Mouse (Mus musculus) forebrain, postnatal 0 days (tissue): ENCODE measurements around the gene Cdkal1. TPM values are rescaled to one million over a fixed set of nuclear protein-coding genes. Genes with fewer than 3 reads are reported as not detected.

Experiments
- ATAC-seq: fragments of 200-750 bp; cut with Nextera tagmentation; 2 replicates; pipeline ENCODE4 v1.8.0; 2017; ENCODE audit warnings: mild to moderate bottlenecking, moderate library complexity
- DNase-seq: peaks from one replicate; pipeline ENCODE4 v3.0.0-alpha.2; 2015
- H3K27ac ChIP-seq: fragments of 300-500 bp; sonication (generic); 2 replicates; pipeline ENCODE4 v1.5.1; 2014; ENCODE audit warnings: low read depth, mild to moderate bottlenecking, antibody characterized with exemption, low read length, moderate library complexity, mixed read lengths
- H3K27me3 ChIP-seq: fragments of 300-500 bp; sonication (generic); 2 replicates; pipeline ENCODE4 v1.6.1; 2014; ENCODE audit warnings: mild to moderate bottlenecking, low read length, mixed read lengths; ENCODE audit not compliant: insufficient read depth
- H3K36me3 ChIP-seq: fragments of 300-500 bp; sonication (generic); 2 replicates; pipeline ENCODE4 v1.6.1; 2014; ENCODE audit warnings: mild to moderate bottlenecking, moderate library complexity; ENCODE audit not compliant: insufficient read depth
- H3K4me1 ChIP-seq: fragments of 300-500 bp; sonication (generic); 2 replicates; pipeline ENCODE4 v1.6.1; 2014; ENCODE audit warnings: antibody characterized with exemption; ENCODE audit not compliant: insufficient read depth
- H3K4me2 ChIP-seq: fragments of 300-500 bp; sonication (generic); 2 replicates; pipeline ENCODE4 v1.6.1; 2014; ENCODE audit warnings: low read depth, mild to moderate bottlenecking, moderate library complexity
- H3K4me3 ChIP-seq: fragments of 300-500 bp; sonication (generic); 2 replicates; pipeline ENCODE4 v1.5.1; 2014; ENCODE audit warnings: low read depth, low read length, mixed read lengths
- H3K9ac ChIP-seq: fragments of 300-500 bp; sonication (generic); 2 replicates; pipeline ENCODE4 v1.6.1; 2014; ENCODE audit warnings: mild to moderate bottlenecking
- H3K9me3 ChIP-seq: fragments of 300-500 bp; sonication (generic); 2 replicates; pipeline ENCODE4 v1.6.1; 2016; ENCODE audit warnings: low read length
- CTCF ChIP-seq: sonication (generic); IDR thresholded peaks from 2 replicates; pipeline ENCODE4 v1.5.1; 2016; ENCODE audit warnings: antibody characterized with exemption, control low read depth, low read depth
- WGBS: fragments of 180-500 bp; shearing (Covaris S2); extraction: QIAGEN DNeasy Blood & Tissue Kit; methylation state at CpG from one replicate; pipeline ENCODE4 v1.1.7; 2014; 5-methylcytosine and 5-hydroxymethylcytosine counted together
- polyA plus RNA-seq: library from polyadenylated mRNA; unstranded; fragments of >200 nt; fragmentation: Nextera tagmentation; extraction: Ambion mirVana; gene quantifications from 2 replicates; pipeline ENCODE4 v1.2.1, GENCODE M21; 2015
- total RNA-seq: library from RNA; depleted of rRNA; stranded (reverse); fragments of >200 nt; gene quantifications from 2 replicates; pipeline ENCODE4 v1.2.3, GENCODE M21; 2014

Cdkal1 gene
- total and polyA plus RNA-seq, 2 experiments from 2014 or later, result 16.7 to 18.3 TPM

DNA sequence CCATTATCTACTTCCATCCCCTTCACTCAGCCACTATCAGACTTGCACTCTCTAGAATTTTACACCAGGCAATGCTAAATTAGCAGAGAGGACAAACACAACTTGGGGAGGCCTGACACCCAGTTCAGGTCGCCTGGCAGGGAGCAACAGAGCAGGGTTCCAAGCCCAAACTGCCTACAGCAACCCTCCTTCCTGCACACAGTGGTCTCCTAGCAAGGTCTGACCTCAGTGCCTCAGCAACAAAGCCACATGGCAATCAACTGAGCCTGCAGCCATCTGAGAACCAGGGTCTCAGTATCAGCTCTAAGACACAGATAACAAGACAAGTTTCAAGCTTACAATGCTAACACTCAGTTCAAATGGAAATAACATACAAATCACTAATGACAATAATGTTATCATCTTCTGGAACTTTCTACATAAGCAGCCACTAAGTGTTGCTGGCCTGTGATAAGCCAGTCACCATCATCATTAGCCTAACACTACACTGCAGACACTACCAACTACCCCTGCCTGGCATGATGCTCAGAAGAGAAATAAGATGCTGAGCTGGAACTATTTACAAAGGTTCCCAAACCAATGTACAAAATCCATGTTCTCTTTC is 231.7 kb downstream of the Cdkal1 start:
- Histone ChIP-seq H3K27ac (no peak overlapping the region), H3K36me3 (no peaks in the 10 kb centered on the region), H3K4me3 (no peak overlapping the region), H3K4me1 (no peaks in the 10 kb centered on the region), H3K27me3 (no peaks in the 10 kb centered on the region), H3K9ac (no peak overlapping the region), H3K4me2 (no peak overlapping the region), H3K9me3 (no peaks in the 10 kb centered on the region)
- 64% methylated on average over 1 of the region's 1 CpGs for WGBS
- no peak for DNase-seq
- ATAC-seq, result no peak
- TF ChIP-seq CTCF, result no peak

DNA sequence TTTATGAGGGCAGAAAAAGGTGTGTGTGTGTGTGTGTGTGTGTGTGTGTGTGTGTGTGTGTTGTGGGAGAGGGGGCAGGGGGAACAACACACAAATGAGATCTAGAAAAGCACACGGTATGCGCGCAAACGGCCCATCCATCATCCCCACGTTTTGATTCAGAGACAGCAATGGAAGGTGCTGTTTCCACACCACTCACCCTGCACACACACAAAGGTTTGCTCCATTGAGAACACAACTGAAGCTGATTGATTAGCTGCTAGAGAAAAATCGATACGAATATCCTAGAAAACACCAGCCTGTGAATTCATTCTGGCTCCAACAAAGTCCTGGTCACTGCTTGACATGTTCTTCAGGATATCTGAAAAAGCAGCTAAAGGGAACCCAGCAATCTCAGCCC is 233.6 kb downstream of the Cdkal1 start:
- Histone ChIP-seq H3K36me3 (no peaks in the 10 kb centered on the region), H3K9me3 (no peaks in the 10 kb centered on the region), H3K4me1 (no peaks in the 10 kb centered on the region), H3K9ac (no peak overlapping the region), H3K27me3 (no peaks in the 10 kb centered on the region), H3K4me2 (no peak overlapping the region), H3K4me3 (no peak overlapping the region), H3K27ac (no peak overlapping the region)
- no peak for ATAC-seq
- TF ChIP-seq CTCF, result no peak
- DNase-seq, result no peak
- WGBS, result 81% methylated on average over 7 of the region's 7 CpGs

DNA sequence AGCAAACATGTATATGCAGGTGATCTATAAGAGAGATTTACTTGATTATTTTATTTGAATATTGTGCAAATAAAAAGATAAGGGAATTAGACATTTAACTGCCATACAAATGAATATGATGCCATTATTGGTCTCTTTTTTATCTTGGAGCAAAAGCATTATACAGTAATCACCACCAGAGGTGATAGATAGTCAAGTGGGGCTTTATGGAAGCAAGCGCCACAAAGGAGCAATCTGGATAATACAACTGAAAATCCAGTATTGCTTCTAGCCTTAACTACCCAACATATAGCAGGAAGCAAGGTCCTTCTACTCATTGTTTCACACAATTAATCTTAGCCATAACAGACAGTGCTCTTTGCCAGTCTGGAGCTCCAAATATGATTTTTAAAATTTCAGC is 234.1 kb downstream of the Cdkal1 start:
- no peak overlapping the region for H3K9ac ChIP-seq
- TF ChIP-seq CTCF, result no peak
- DNase-seq (no peak), ATAC-seq (no peak)
- 87% methylated on average over 1 of the region's 1 CpGs for WGBS
- no peaks in the 10 kb centered on the region for H3K36me3 ChIP-seq
- no peaks in the 10 kb centered on the region for H3K27me3 ChIP-seq
- H3K9me3 ChIP-seq, result no peaks in the 10 kb centered on the region
- no peak overlapping the region for H3K4me3 ChIP-seq
- no peak overlapping the region for H3K4me2 ChIP-seq
- H3K4me1 ChIP-seq, result no peaks in the 10 kb centered on the region
- no peak overlapping the region for H3K27ac ChIP-seq

DNA sequence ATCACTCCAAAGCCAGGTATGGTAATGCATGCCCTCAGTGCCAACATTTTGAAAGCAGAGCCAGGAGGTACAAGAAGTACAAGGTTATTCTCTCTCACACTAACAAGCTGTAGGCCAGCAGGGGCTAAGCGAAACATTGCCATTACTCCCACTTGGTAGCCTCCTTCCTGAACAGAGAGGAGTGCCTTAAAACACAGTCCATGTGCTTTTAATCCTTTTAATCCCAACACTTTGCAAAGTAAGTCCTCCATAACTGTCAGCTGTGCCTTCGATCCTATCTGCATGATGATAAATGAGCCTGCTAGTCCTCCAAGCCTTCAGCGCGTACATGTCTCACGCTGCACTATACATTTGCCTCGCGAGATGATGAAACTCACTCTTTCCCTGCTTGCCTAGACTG is 234.6 kb downstream of the Cdkal1 start:
- ATAC-seq, result no peak
- no peak for TF ChIP-seq CTCF
- 91% methylated on average over 7 of the region's 7 CpGs for WGBS

DNA sequence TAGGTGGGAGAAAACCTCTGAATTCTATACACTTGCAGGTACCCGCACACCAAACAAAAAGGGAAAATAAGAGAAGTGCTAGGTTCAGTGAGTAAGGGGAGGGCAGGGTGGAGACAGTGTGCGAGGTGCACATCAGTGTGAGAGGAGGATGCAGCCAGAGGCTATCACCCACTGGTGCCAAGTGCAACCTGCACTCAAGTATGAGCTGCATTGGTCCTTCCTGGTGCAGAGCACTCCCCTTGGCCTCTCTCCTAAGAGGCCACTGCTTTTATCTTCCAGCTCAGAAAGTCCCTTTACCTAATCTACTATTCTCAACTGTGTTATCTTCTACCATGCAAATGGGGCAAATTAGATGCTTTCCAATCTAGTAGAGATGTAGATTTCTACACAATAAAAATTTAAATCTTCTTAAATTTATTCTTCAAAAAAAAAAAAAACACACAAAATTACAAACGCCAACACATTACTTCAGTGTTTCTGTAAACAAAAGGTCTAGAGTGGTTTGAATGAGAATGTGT is 238.8 kb downstream of the Cdkal1 start:
- Histone ChIP-seq H3K4me2 (no peak overlapping the region), H3K4me3 (no peak overlapping the region), H3K9me3 (no peaks in the 10 kb centered on the region), H3K4me1 (no peaks in the 10 kb centered on the region), H3K27me3 (no peaks in the 10 kb centered on the region), H3K36me3 (no peaks in the 10 kb centered on the region), H3K27ac (no peak overlapping the region), H3K9ac (no peak overlapping the region)
- TF ChIP-seq CTCF, result no peak
- DNase-seq, result no peak
- 77% methylated on average over 3 of the region's 3 CpGs for WGBS
- no peak for ATAC-seq

More for the DNA sequence above, 234.6 kb downstream of the Cdkal1 start:
- Histone ChIP-seq H3K4me2 (no peak overlapping the region), H3K27ac (no peak overlapping the region), H3K27me3 (no peaks in the 10 kb centered on the region), H3K4me1 (no peaks in the 10 kb centered on the region), H3K9me3 (no peaks in the 10 kb centered on the region), H3K9ac (no peak overlapping the region), H3K4me3 (no peak overlapping the region), H3K36me3 (no peaks in the 10 kb centered on the region)
- DNase-seq, result no peak

DNA sequence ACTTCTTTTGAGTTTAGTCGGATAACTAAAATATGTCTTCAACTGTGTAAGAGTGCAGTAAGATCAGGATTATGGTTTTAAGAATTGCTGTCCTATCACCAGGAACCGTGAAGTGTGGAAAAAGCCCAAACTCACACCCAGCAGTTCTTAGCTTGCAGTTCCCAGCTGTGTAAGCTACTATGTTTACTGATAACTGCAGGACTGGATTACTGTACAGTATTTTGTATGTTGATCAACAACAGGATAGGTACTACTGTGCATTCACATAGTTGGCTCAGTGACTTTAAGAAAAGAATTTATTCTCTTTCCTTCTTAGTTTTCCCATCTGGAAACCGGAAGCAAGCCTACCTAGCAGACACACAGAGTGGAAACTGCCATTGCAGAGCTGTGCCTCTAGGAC is 239.5 kb downstream of the Cdkal1 start:
- 87% methylated on average over 3 of the region's 3 CpGs for WGBS
- TF ChIP-seq CTCF, result no peak
- H3K9ac ChIP-seq, result no peak overlapping the region
- no peak overlapping the region for H3K27ac ChIP-seq
- no peaks in the 10 kb centered on the region for H3K9me3 ChIP-seq
- H3K4me2 ChIP-seq, result no peak overlapping the region
- no peaks in the 10 kb centered on the region for H3K36me3 ChIP-seq
- H3K4me3 ChIP-seq, result no peak overlapping the region
- ATAC-seq (no peak), DNase-seq (no peak)
- no peaks in the 10 kb centered on the region for H3K27me3 ChIP-seq
- H3K4me1 ChIP-seq, result no peaks in the 10 kb centered on the region

DNA sequence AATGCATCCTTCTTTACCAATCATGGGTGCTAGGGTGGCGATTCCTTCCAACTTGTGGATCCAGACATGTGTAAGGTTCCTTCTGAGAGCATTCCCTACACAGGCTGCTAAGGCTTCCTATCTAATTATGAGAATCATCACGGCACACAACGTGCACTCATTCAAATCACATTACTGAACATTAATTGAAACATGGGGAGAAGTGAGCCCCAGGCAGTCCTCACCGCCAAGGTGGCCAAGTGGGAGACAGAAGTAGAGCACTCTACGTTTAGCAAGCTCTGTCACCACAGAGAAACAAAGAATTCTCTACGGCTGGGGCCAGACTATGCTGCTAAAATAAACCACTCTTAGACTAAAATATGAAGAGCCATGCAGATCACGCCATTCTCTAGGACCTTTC is 240.4 kb downstream of the Cdkal1 start:
- Histone ChIP-seq H3K9ac (no peak overlapping the region), H3K27me3 (no peaks in the 10 kb centered on the region), H3K9me3 (no peaks in the 10 kb centered on the region), H3K27ac (no peak overlapping the region), H3K4me1 (peaks cover 7% of the 10 kb centered on the region; the same call in 1 of the 2 replicates), H3K4me2 (no peak overlapping the region), H3K4me3 (no peak overlapping the region), H3K36me3 (no peaks in the 10 kb centered on the region)
- ATAC-seq (no peak), DNase-seq (no peak)
- WGBS, result 76% methylated on average over 7 of the region's 7 CpGs
- no peak for TF ChIP-seq CTCF
